Mouse (Mus musculus): ENCODE data around the gene Tspan9. TPM values are rescaled to one million over a fixed set of nuclear protein-coding genes. Genes with fewer than 3 reads are reported as not detected.
A peak's percentile ranks its signal among the peaks of the same experiment; 100 is the strongest.

The Tspan9 gene
- total and polyA plus RNA-seq, 2 experiments from 2014 or later: 105 to 332 TPM

DNA sequence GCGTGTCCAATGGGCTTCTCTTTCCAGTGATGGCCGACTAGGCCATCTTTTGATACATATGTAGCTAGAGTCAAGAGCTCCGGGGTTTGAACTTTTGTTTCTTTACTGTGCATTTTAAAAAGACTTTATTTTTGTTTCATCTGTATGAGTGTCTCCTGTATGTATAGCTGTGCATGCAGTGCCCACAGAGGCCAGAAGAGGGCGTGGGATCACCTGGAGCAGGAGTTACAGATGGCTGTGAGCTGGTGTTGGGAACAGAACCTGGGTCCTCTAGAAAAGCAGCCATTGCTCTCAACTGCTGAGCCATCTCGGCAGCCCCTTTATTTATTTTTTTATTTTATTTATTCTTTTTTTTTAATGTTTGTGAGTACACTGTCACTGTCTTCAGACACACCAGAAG lies 146.5 kb downstream of the Tspan9 start:
- H3K27me3 ChIP-seq (ENCODE audit: control insufficient read depth, insufficient read depth, low read length): no peaks in the 10 kb centered on the region
- TF ChIP-seq EP300 (IDR thresholded peaks at IDR 0.05; ENCODE audit: low read depth): no peak
- no peak for TF ChIP-seq CTCF (IDR thresholded peaks at IDR 0.05; ENCODE audit: low read depth)
- H3K9me3 ChIP-seq (replicated peaks; ENCODE audit: control insufficient read depth, low read length): no peaks in the 10 kb centered on the region
- no peak overlapping the region for H3K4me2 ChIP-seq (ENCODE audit: low read depth, low read length)
- no peak overlapping the region for H3K27ac ChIP-seq (ENCODE audit: low read depth)
- no peak for ATAC-seq (ENCODE audit: insufficient read depth, low read depth)
- 89% methylated on average over 5 of the region's 5 CpGs for WGBS
- no peak for DNase-seq (ENCODE audit: low spot score)
- peaks cover 15% of the 10 kb centered on the region for H3K4me1 ChIP-seq (ENCODE audit: control insufficient read depth, insufficient read depth)
- H3K9ac ChIP-seq (replicated peaks; ENCODE audit: low read depth, low read length): no peak overlapping the region
- 0 out of 2 replicates have a peak, but pooled peaks cover 14% of the 10 kb centered on the region for H3K36me3 ChIP-seq (replicated peaks; ENCODE audit: control insufficient read depth, insufficient read depth, low read length)
- no peak overlapping the region for H3K4me3 ChIP-seq (ENCODE audit: low read depth, low read length)

GRCm38 (mm10) chr6:127992993-127993392 lies 150.4 kb downstream of the Tspan9 start:
- no peak overlapping the region for H3K9ac ChIP-seq (replicated peaks; ENCODE audit: low read depth, low read length)
- 0 out of 2 replicates have a peak, but pooled peaks cover 9% of the 10 kb centered on the region for H3K36me3 ChIP-seq (replicated peaks; ENCODE audit: control insufficient read depth, insufficient read depth, low read length)
- peaks cover 41% of the 10 kb centered on the region for H3K4me1 ChIP-seq (ENCODE audit: control insufficient read depth, insufficient read depth)
- peak overlapping the region; percentile 96; the same call in 1 of the 2 replicates for H3K27ac ChIP-seq (ENCODE audit: low read depth)
- DNase-seq (ENCODE audit: low spot score) (no peak), ATAC-seq (ENCODE audit: insufficient read depth, low read depth) (no peak)
- TF ChIP-seq CTCF (IDR thresholded peaks at IDR 0.05; ENCODE audit: low read depth) (no peak), EP300 (IDR thresholded peaks at IDR 0.05; ENCODE audit: low read depth) (no peak)
- H3K4me3 ChIP-seq (ENCODE audit: low read depth, low read length): no peak overlapping the region
- H3K27me3 ChIP-seq (ENCODE audit: control insufficient read depth, insufficient read depth, low read length): no peaks in the 10 kb centered on the region
- H3K4me2 ChIP-seq (ENCODE audit: low read depth, low read length): no peak overlapping the region
- no peaks in the 10 kb centered on the region for H3K9me3 ChIP-seq (replicated peaks; ENCODE audit: control insufficient read depth, low read length)
- WGBS: 85% methylated on average over 8 of the region's 8 CpGs

- Histone ChIP-seq H3K4me1 (ENCODE audit: control insufficient read depth, insufficient read depth) (peaks cover 55% of the 10 kb centered on the region), H3K27ac (ENCODE audit: low read depth) (peak overlapping the region; percentile 96), H3K4me3 (ENCODE audit: low read depth, low read length) (peak overlapping the region; percentile 1; the same call in 1 of the 2 replicates), H3K27me3 (ENCODE audit: control insufficient read depth, insufficient read depth, low read length) (no peaks in the 10 kb centered on the region), H3K9ac (replicated peaks; ENCODE audit: low read depth, low read length) (peak overlapping the region; percentile 36; the same call in 1 of the 2 replicates), H3K4me2 (ENCODE audit: low read depth, low read length) (peak overlapping the region; percentile 63), H3K36me3 (replicated peaks; ENCODE audit: control insufficient read depth, insufficient read depth, low read length) (0 out of 2 replicates have a peak, but pooled peaks cover 5% of the 10 kb centered on the region), H3K9me3 (replicated peaks; ENCODE audit: control insufficient read depth, low read length) (no peaks in the 10 kb centered on the region)
- peak; percentile 60 for ATAC-seq (ENCODE audit: insufficient read depth, low read depth)
- TF ChIP-seq CTCF (IDR thresholded peaks at IDR 0.05; ENCODE audit: low read depth) (no peak), EP300 (IDR thresholded peaks at IDR 0.05; ENCODE audit: low read depth) (0 out of 2 replicates have a peak, but pooled peaks have one; percentile 36)
- WGBS: 36% methylated on average over 11 of the region's 11 CpGs
- peak; percentile 90 for DNase-seq (ENCODE audit: low spot score)
These were observed 151.8 kb downstream of the Tspan9 start for GRCm38 (mm10) chr6:127991509-127992176.

DNA sequence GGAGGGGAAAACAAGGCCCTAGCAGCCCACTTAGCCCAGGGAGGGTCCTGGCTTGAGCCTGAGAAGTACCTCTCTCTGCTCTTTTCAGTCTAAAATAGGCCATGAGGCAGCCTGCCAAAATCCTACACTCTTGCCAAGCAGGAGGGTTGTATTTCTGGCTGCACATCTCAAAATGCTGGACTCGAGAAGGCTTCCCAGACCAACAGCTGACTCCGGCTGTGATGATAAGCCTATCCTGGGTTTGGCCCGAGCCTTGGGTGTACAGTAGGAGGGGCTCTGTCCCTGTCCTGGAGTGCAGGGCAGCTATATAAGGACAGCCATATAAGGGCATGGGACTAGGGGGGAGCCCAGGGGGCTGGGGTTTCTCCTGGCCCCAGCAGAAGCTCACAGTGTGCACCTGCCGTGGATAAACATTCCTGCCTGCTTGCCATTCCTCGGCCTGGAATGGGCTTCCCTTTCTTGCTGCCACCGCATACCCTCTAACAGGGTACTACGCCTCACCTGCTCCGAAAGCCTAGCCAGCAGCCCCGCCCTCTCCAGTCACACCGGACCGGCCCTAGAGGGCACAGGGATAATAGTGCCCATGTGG lies 153.7 kb downstream of the Tspan9 start:
- no peaks in the 10 kb centered on the region for H3K27me3 ChIP-seq (ENCODE audit: control insufficient read depth, insufficient read depth, low read length)
- peak overlapping the region; percentile 96 for H3K27ac ChIP-seq (ENCODE audit: low read depth)
- H3K4me1 ChIP-seq (ENCODE audit: control insufficient read depth, insufficient read depth): peaks cover 69% of the 10 kb centered on the region
- WGBS: 21% methylated on average over 11 of the region's 11 CpGs
- peak; percentile 92 for ATAC-seq (ENCODE audit: insufficient read depth, low read depth)
- peak; percentile 96 for DNase-seq (ENCODE audit: low spot score)
- H3K9ac ChIP-seq (replicated peaks; ENCODE audit: low read depth, low read length): peak overlapping the region; percentile 36
- no peaks in the 10 kb centered on the region for H3K9me3 ChIP-seq (replicated peaks; ENCODE audit: control insufficient read depth, low read length)
- H3K4me2 ChIP-seq (ENCODE audit: low read depth, low read length): peak overlapping the region; percentile 63
- TF ChIP-seq EP300 (IDR thresholded peaks at IDR 0.05; ENCODE audit: low read depth): peak; percentile 94
- TF ChIP-seq CTCF (IDR thresholded peaks at IDR 0.05; ENCODE audit: low read depth): peak; percentile 19
- 0 out of 2 replicates have a peak, but pooled peaks cover 5% of the 10 kb centered on the region for H3K36me3 ChIP-seq (replicated peaks; ENCODE audit: control insufficient read depth, insufficient read depth, low read length)
- peak overlapping the region; percentile 36 for H3K4me3 ChIP-seq (ENCODE audit: low read depth, low read length)

- no peaks in the 10 kb centered on the region for H3K9me3 ChIP-seq (replicated peaks; ENCODE audit: control insufficient read depth, low read length)
- no peak overlapping the region for H3K4me3 ChIP-seq (ENCODE audit: low read depth, low read length)
- peak overlapping the region; percentile 18; the same call in 1 of the 2 replicates for H3K9ac ChIP-seq (replicated peaks; ENCODE audit: low read depth, low read length)
- peak overlapping the region; percentile 96 for H3K27ac ChIP-seq (ENCODE audit: low read depth)
- H3K4me2 ChIP-seq (ENCODE audit: low read depth, low read length): no peak overlapping the region
- ATAC-seq (ENCODE audit: insufficient read depth, low read depth): 0 out of 2 replicates have a peak, but pooled peaks have one; percentile 0
- H3K27me3 ChIP-seq (ENCODE audit: control insufficient read depth, insufficient read depth, low read length): no peaks in the 10 kb centered on the region
- peaks cover 66% of the 10 kb centered on the region for H3K4me1 ChIP-seq (ENCODE audit: control insufficient read depth, insufficient read depth)
- no peak for DNase-seq (ENCODE audit: low spot score)
- TF ChIP-seq CTCF (IDR thresholded peaks at IDR 0.05; ENCODE audit: low read depth) (no peak), EP300 (IDR thresholded peaks at IDR 0.05; ENCODE audit: low read depth) (no peak)
- 54% methylated on average over 12 of the region's 12 CpGs for WGBS
- H3K36me3 ChIP-seq (replicated peaks; ENCODE audit: control insufficient read depth, insufficient read depth, low read length): 0 out of 2 replicates have a peak, but pooled peaks cover 8% of the 10 kb centered on the region
These were observed 154.4 kb downstream of the Tspan9 start for GRCm38 (mm10) chr6:127988944-127989494.
